Mouse (Mus musculus) ES-Bruce4 (cell line): ENCODE results near the gene Kdr.

Experiments
- CTCF ChIP-seq: IDR thresholded peaks from one replicate; pipeline ENCODE4 v1.8.1; 2011; ENCODE audit warnings: low read depth, low read length
- EP300 ChIP-seq: IDR thresholded peaks from 2 replicates; pipeline ENCODE4 v1.6.1; 2011; ENCODE audit warnings: low read depth, low read length; ENCODE audit not compliant: insufficient read depth
- POLR2A ChIP-seq: IDR thresholded peaks from one replicate; pipeline ENCODE4 v1.8.1; 2011; ENCODE audit warnings: low read length; ENCODE audit not compliant: insufficient read depth

- TF ChIP-seq CTCF (no peak), POLR2A (no peak), EP300 (no peak)
These were observed 3.6 kb downstream of the Kdr start for GRCm38 (mm10) chr5:75974543-75975130.
